Mouse (Mus musculus): ENCODE results near the gene Kmt2e.

DNA sequence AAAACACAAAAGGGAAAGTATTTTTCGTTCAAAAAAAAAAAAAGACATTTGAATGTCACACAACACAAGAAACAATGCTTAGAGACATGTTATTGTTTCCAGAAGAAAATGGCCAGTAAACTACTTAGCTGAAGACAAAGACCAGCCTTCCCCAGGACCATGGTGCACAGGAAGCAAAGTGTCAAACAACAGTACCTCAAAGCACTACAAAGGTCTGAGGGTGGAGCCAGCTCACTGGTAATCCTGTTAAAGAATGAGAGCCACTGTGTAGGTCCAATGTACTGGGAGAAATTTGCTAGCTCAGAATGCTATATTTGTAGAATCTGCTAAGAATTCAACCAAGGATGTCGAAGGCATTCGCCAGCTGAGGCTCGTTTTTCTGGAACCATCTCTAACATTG is 73.0 kb downstream of the Kmt2e start:
- TF ChIP-seq CTCF (IDR thresholded peaks at IDR 0.05; ENCODE audit: low read depth): no peak
- no peak for TF ChIP-seq EP300 (optimal IDR thresholded peaks at IDR 0.05)
